Mouse (Mus musculus): ENCODE data around the gene D6Wsu163e.

DNA sequence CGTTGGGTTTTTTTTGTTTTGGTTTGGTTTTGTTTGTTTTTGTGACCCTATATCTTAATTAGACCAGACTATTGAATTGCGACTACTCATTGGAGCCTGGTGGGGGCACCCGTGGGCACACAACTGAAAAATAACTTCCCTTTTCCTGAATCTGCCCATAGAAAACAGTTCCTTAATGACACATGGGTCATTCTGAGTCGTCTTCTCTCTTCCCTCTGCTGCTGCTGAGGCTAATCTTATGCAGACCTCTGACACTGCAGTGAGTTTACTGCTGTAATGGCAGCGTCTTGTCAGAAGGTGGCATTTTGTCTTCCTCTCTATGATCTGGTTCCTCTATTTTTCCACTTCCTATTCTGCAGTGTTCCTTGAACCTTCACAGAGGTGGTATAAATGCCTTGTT is 689 bp downstream of the D6Wsu163e start:
- TF ChIP-seq CTCF (IDR thresholded peaks at IDR 0.05; ENCODE audit: borderline replicate concordance, insufficient read depth, low read length) = no peak
- TF ChIP-seq POLR2A (IDR thresholded peaks at IDR 0.05; ENCODE audit: low read depth, low read length) = no peak

Data from embryonic fibroblast, embryonic 13.5 days (primary cell).